Mouse (Mus musculus): ENCODE data around the gene Rpp21.

Rpp21 gene

GRCm38 (mm10) chr17:36257969-36258368, at the start of gene Rpp21:
Rpp21 (minus strand) TSS chr17:36258069.
- DNase-seq (ENCODE audit: low read depth, low spot score): no peak

GRCm38 (mm10) chr17:36286390-36286789, 28.5 kb upstream of the Rpp21 start, which contains the start of gene H2-M10.2:
H2-M10.2 (minus strand) TSS chr17:36286490.
- no peak for DNase-seq (ENCODE audit: low read depth, low spot score)

GRCm38 (mm10) chr17:36281521-36282245, 23.8 kb upstream of the Rpp21 start:
- DNase-seq (ENCODE audit: low read depth, low spot score): no peak

GRCm38 (mm10) chr17:36274776-36275175, 16.9 kb upstream of the Rpp21 start:
- no peak for DNase-seq (ENCODE audit: low read depth, low spot score)

GRCm38 (mm10) chr17:36273796-36274195, 15.9 kb upstream of the Rpp21 start:
- DNase-seq (ENCODE audit: low read depth, low spot score): no peak

GRCm38 (mm10) chr17:36272643-36273366, 14.9 kb upstream of the Rpp21 start:
- DNase-seq (ENCODE audit: low read depth, low spot score): no peak

- peak; percentile 79 for DNase-seq (ENCODE audit: low read depth, low spot score)
These were observed 13.9 kb upstream of the Rpp21 start, which contains the start of gene Trim39 for GRCm38 (mm10) chr17:36271586-36272256. Trim39 (minus strand) TSS chr17:36272247.

GRCm38 (mm10) chr17:36270956-36271585, 13.2 kb upstream of the Rpp21 start:
- peak; percentile 81 for DNase-seq (ENCODE audit: low read depth, low spot score)

- DNase-seq (ENCODE audit: low read depth, low spot score): no peak
These were observed 8.0 kb upstream of the Rpp21 start for GRCm38 (mm10) chr17:36265834-36266233.

- no peak for DNase-seq (ENCODE audit: low read depth, low spot score)
These were observed 6.5 kb upstream of the Rpp21 start for GRCm38 (mm10) chr17:36264273-36264925.

GRCm38 (mm10) chr17:36261511-36262166, 3.8 kb upstream of the Rpp21 start:
- no peak for DNase-seq (ENCODE audit: low read depth, low spot score)

- DNase-seq (ENCODE audit: low read depth, low spot score): peak; percentile 67
These were observed 475 bp downstream of the Rpp21 start for GRCm38 (mm10) chr17:36257241-36257947.

- DNase-seq (ENCODE audit: low read depth, low spot score): no peak
These were observed 4.7 kb downstream of the Rpp21 start for GRCm38 (mm10) chr17:36253087-36253600.

GRCm38 (mm10) chr17:36252250-36252876, 5.5 kb downstream of the Rpp21 start:
- no peak for DNase-seq (ENCODE audit: low read depth, low spot score)

GRCm38 (mm10) chr17:36248886-36249285, 9.0 kb downstream of the Rpp21 start:
- no peak for DNase-seq (ENCODE audit: low read depth, low spot score)

- DNase-seq (ENCODE audit: low read depth, low spot score): no peak
These were observed 12.1 kb downstream of the Rpp21 start for GRCm38 (mm10) chr17:36245741-36246140.

GRCm38 (mm10) chr17:36244031-36244430, 13.8 kb downstream of the Rpp21 start:
- no peak for DNase-seq (ENCODE audit: low read depth, low spot score)

GRCm38 (mm10) chr17:36240637-36241213, 17.1 kb downstream of the Rpp21 start:
- DNase-seq (ENCODE audit: low read depth, low spot score): peak; percentile 36

GRCm38 (mm10) chr17:36237321-36237921, 20.4 kb downstream of the Rpp21 start:
- DNase-seq (ENCODE audit: low read depth, low spot score): no peak

Data from forelimb bud, embryonic 11.5 days (tissue).